Mouse (Mus musculus) brain, embryonic 14.5 days (tissue): ENCODE measurements around the gene Serpine1.

ENCODE experiments used
- CTCF ChIP-seq: fragments of 200-500 bp; IDR thresholded peaks from 2 replicates; pipeline ENCODE4 v1.5.1; 2012; ENCODE audit warnings: inconsistent platforms, mild to moderate bottlenecking, moderate library complexity, borderline replicate concordance; ENCODE audit not compliant: insufficient read depth, insufficient read length; ENCODE audit errors: extremely low read depth
- POLR2A ChIP-seq: fragments of 200-500 bp; IDR thresholded peaks from 2 replicates; pipeline ENCODE4 v1.6.1; 2012; ENCODE audit warnings: mild to moderate bottlenecking, inconsistent platforms, borderline replicate concordance; ENCODE audit not compliant: poor library complexity, insufficient read depth, insufficient read length, severe bottlenecking; ENCODE audit errors: extremely low read depth

DNA sequence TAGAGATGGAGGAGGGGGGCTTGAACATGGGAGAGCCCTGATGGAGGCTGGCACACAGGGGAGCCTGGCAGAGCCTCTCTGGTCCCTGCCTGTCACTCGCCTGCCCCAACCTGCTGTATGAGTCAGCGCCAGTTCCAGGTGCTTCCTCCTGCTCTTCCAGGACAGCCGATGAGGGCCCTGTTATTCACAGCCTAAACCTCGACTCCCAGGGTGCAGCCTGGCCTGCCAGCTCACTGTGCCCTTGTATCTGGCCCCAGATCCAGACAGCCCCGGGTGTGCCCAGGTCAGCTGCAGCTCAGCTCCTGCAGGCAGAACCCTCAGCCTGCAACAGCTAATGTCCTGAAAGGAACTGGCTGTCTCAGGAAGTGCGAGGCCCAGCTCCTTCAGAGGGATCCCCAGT, 19.5 kb upstream of the Serpine1 start:
- no peak for TF ChIP-seq CTCF
- no peak for TF ChIP-seq POLR2A
